Mouse (Mus musculus) hindbrain, embryonic 10.5 days (tissue): ENCODE data around the gene Ccl7. TPM values are rescaled to one million over a fixed set of nuclear protein-coding genes. Genes with fewer than 3 reads are reported as not detected.

Experiments
- DNase-seq: peaks from one replicate; pipeline ENCODE4 v3.0.0-alpha.2; 2017; ENCODE audit warnings: low spot score
- H3K27ac ChIP-seq: fragments of 300-500 bp; sonication (generic); 2 replicates; pipeline ENCODE4 v1.5.1; 2016; ENCODE audit warnings: mild to moderate bottlenecking, moderate library complexity
- H3K27me3 ChIP-seq: fragments of 300-500 bp; sonication (generic); 2 replicates; pipeline ENCODE4 v1.6.1; 2016; ENCODE audit warnings: mild to moderate bottlenecking; ENCODE audit not compliant: poor library complexity, insufficient read depth, severe bottlenecking
- H3K36me3 ChIP-seq: fragments of 300-500 bp; sonication (generic); 2 replicates; pipeline ENCODE4 v1.6.1; 2016; ENCODE audit warnings: mild to moderate bottlenecking, moderate library complexity
- H3K4me1 ChIP-seq: fragments of 300-500 bp; sonication (generic); replicated peaks from 2 replicates; pipeline ENCODE4 v1.6.1; 2016; ENCODE audit warnings: mild to moderate bottlenecking
- H3K4me3 ChIP-seq: fragments of 300-500 bp; sonication (generic); 2 replicates; pipeline ENCODE4 v1.5.1; 2016; ENCODE audit warnings: mild to moderate bottlenecking, moderate library complexity
- H3K9me3 ChIP-seq: fragments of 300-500 bp; sonication (generic); 2 replicates; pipeline ENCODE4 v1.6.1; 2016; ENCODE audit warnings: mild to moderate bottlenecking, moderate library complexity
- WGBS: fragments of 180-500 bp; shearing (Covaris S2); methylation state at CpG from one replicate; pipeline ENCODE4 v1.1.7; 2016; 5-methylcytosine and 5-hydroxymethylcytosine counted together
- polyA plus RNA-seq: library from polyadenylated mRNA; unstranded; fragments of >200 nt; fragmentation: Nextera tagmentation; extraction: Ambion mirVana; gene quantifications from 2 replicates; pipeline ENCODE4 v1.2.1, GENCODE M21; 2016

The Ccl7 gene
- polyA plus RNA-seq, 1 experiment from 2014 or later = not detected

DNA sequence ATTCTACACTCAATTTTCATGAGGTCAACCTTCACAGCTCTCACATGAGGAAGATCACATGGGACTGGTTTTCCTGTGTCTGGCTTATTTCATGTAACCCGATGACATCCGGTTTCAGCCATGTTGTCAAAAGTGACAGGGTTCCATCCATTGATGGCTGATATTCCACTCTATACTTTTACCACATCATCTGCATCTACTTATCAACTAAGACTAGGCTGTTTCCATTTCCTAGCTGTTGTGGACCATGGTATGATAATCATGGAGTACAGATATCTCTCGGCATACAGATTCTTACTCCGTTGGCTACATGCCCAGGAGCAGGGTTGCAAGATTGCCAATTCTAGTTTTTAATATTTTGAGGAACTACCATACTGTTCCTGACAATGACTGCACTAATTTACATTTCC lies 3.8 kb upstream of the Ccl7 start:
- H3K27me3 ChIP-seq = no peaks in the 10 kb centered on the region
- H3K27ac ChIP-seq = no peak overlapping the region
- H3K36me3 ChIP-seq = no peaks in the 10 kb centered on the region
- WGBS = 93% methylated on average over 4 of the region's 4 CpGs
- no peak overlapping the region for H3K4me3 ChIP-seq
- H3K4me1 ChIP-seq = no peaks in the 10 kb centered on the region
- H3K9me3 ChIP-seq = no peaks in the 10 kb centered on the region
- DNase-seq = no peak

DNA sequence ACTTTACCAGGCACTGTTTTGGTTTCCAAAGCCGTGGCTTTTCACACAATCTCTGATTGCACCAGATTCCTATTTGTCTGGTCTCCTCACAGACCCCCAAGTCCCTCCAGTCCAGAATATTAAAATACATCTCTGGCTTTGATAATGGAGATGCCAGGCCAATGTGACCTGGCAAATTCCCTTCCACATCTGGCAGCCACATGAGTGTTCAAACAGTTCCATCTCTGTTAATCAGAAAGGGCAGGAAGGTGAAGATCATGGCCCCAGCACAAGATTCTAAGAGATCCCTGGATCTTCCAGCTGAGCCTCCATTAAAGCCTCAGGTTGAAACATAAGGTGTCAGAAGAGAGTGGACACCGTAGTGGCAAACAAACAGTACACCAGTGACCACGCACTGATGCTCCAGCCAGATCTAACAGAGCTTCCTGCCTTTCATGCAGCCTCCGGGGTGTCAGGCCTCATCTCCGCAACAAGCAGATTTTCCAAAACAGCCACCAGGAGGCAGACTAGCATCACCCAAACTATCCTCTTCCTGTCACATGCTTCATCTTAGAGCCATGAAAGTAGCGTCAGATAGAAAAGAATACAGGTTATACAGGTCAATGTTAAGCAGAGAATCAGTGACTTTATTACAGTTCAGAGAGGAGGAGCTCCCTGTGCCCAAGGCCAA lies 2.4 kb downstream of the Ccl7 start:
- Histone ChIP-seq H3K9me3 (no peaks in the 10 kb centered on the region), H3K4me3 (no peak overlapping the region), H3K4me1 (no peaks in the 10 kb centered on the region), H3K27me3 (no peaks in the 10 kb centered on the region), H3K27ac (no peak overlapping the region), H3K36me3 (no peaks in the 10 kb centered on the region)
- WGBS = 44% methylated on average over 6 of the region's 6 CpGs
- peak; percentile 59 for DNase-seq

DNA sequence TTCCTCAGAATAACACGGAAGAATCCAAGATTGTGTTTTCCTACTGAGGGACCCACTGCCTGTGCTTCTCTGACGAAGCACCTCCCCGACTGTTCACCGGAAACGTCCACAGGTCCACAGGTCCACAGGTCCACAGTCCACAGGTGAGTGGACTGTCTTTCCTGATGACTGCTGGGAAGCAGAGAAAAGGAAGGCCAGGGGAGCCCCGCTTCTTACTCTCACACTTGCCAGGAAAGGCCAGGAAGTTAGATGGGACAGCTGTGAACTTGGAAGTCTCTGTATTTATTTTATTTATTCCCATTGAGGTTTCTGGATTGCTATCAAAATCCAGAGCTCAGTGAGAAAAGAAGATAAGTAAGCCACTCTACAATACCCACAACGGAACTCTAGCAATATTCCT lies 8.3 kb downstream of the Ccl7 start:
- Histone ChIP-seq H3K27ac (no peak overlapping the region), H3K4me1 (no peaks in the 10 kb centered on the region)
- 92% methylated on average over 7 of the region's 7 CpGs for WGBS

DNA sequence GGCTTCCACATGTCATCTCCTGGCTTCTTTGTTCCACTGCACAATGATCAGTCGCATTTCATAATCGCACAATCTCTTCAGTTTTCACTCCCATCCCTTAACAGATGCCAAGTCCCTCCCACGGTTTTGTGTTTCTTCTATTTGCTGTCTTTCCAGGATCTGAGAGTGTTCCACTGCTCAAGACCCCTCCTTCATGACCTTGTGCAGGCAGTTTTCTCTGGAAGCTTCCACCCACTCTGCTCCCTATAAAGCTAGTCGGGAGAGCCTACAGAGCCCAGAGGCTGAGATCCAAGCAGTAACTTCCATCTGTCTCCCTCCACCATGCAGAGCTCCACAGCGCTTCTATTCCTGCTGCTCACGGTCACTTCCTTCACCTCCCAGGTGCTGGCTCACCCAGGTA lies 12.1 kb downstream of the Ccl7 start, which contains the start of gene Ccl11:
Gene Ccl11, plus strand, starts transcription at position 178 of the 400 bp plus-strand sequence.
- no peaks in the 10 kb centered on the region for H3K4me1 ChIP-seq
- DNase-seq = no peak
- no peaks in the 10 kb centered on the region for H3K9me3 ChIP-seq
- WGBS = 85% methylated on average over 6 of the region's 6 CpGs
- H3K27me3 ChIP-seq = no peaks in the 10 kb centered on the region
- no peak within 1 kb of the TSS for H3K27ac ChIP-seq
- no peaks in the 10 kb centered on the region for H3K36me3 ChIP-seq
- H3K4me3 ChIP-seq = no peak within 1 kb of the TSS

More for the DNA sequence above, 8.3 kb downstream of the Ccl7 start:
- no peaks in the 10 kb centered on the region for H3K27me3 ChIP-seq
- no peaks in the 10 kb centered on the region for H3K36me3 ChIP-seq
- no peaks in the 10 kb centered on the region for H3K9me3 ChIP-seq
- no peak for DNase-seq
- no peak overlapping the region for H3K4me3 ChIP-seq

DNA sequence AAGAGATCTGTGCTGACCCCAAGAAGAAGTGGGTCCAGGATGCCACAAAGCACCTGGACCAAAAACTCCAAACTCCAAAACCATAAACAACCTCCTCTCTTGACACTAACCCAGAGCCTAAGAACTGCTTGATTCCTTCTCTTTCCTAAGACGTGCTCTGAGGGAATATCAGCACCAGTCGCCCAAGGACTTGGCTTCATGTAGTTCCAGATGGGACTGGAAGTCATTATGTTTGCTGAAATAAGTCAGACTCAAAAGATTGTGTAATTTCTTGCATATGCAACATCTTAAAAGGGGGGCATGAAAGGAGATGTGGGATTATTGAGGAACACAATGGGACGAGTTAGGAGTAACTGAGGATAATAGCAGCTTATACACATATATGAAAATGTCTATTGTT lies 16.7 kb downstream of the Ccl7 start:
- Histone ChIP-seq H3K27ac (no peak overlapping the region), H3K27me3 (no peaks in the 10 kb centered on the region), H3K4me3 (no peak overlapping the region), H3K36me3 (no peaks in the 10 kb centered on the region), H3K4me1 (no peaks in the 10 kb centered on the region), H3K9me3 (no peaks in the 10 kb centered on the region)
- 79% methylated on average over 3 of the region's 3 CpGs for WGBS
- no peak for DNase-seq

DNA sequence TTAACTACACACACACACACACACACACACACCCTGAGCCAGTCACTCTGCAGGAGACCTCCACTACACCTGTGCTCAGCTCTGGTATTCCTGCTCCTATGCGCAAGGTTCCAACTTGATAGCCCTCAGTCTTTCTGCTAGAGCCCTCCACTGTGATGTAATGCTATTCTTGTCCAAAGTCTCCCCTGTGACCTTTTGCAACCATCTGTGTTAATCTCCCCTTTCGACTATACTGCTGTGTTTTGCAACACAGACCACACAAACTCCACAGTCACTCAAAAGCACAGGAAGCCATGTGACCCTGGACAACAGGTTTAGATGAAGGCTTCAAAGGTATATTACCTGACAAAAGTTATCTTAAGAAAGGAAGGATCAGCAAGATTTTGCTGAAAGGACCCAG lies 17.9 kb downstream of the Ccl7 start:
- Histone ChIP-seq H3K4me1 (no peaks in the 10 kb centered on the region), H3K27me3 (no peaks in the 10 kb centered on the region), H3K36me3 (no peaks in the 10 kb centered on the region), H3K27ac (no peak overlapping the region), H3K4me3 (no peak overlapping the region), H3K9me3 (no peaks in the 10 kb centered on the region)
- 88% methylated on average over 2 of the region's 2 CpGs for WGBS
- no peak for DNase-seq

DNA sequence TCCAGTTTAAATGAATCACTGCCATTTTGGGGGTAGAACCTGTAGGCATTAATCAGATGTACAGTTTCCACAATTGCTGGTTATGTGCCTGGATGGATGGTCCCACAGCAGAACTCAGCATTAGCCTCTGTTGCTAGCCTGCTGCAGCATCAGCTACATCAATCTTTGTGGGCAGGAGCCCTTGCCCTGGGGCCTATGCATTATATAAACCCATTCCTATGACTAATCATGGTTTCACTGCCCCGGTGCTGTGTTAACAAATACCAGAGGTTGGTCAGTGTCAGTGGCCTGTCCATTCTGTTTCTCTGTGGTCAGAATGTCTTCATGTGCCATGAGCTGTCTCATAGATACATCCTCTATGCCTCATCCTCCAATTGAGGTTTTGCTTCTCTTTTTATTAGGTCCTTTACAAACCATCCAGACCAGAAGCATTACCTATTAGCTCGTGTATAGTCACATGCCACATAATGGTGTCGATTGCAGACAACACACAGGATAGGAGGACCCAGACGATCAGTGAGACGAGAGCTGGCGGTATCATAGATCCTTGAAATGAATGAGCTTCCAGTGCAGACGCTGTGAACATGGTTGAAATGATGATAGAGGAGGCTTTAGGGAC lies 21.6 kb downstream of the Ccl7 start:
- DNase-seq = no peak
- no peaks in the 10 kb centered on the region for H3K36me3 ChIP-seq
- no peak overlapping the region for H3K27ac ChIP-seq
- H3K4me1 ChIP-seq = no peaks in the 10 kb centered on the region
- no peaks in the 10 kb centered on the region for H3K27me3 ChIP-seq
- 90% methylated on average over 7 of the region's 7 CpGs for WGBS
- H3K9me3 ChIP-seq = no peaks in the 10 kb centered on the region
- no peak overlapping the region for H3K4me3 ChIP-seq

DNA sequence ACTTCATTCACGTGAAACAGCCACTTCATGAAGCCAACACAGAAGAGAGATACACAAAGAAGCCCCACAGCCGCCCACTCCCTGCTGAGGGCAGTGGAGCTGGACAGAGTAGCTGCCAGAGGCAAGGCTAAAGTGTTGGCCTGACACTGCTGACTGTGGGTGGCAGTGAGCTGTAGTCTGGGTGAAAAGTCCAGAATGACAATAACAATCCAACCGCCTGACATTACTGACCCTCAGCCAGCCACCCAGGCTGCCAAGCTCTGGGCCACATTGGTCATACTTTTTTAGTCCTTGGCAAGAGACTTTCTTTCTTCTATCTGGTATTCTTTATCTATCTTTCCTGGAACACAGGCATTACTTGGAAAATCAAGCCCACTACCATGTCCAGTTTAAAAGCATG lies 25.6 kb downstream of the Ccl7 start:
- H3K9me3 ChIP-seq = no peaks in the 10 kb centered on the region
- no peaks in the 10 kb centered on the region for H3K27me3 ChIP-seq
- H3K4me3 ChIP-seq = no peak overlapping the region
- no peak overlapping the region for H3K27ac ChIP-seq
- no peak for DNase-seq
- no peaks in the 10 kb centered on the region for H3K4me1 ChIP-seq
- WGBS = 72% methylated on average over 3 of the region's 3 CpGs
- no peaks in the 10 kb centered on the region for H3K36me3 ChIP-seq

DNA sequence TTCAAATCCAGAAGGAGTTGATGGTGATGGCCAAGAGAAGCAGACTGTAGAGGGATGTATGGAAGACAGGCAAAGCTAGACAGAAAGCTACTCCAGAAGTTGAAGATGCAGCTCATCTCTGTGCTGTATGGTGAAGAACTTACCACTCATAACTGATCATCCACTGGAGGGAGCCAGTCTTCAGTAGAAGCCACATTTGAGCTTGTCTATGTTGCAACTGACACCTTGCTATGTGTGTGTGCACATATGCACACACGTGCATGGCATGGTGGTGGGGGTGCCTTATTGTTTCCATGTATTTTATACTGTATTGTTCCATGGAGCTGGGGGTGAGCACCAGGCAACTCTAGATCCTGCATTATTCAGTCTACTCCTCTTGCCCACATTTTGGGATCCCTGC lies 26.9 kb downstream of the Ccl7 start:
- no peaks in the 10 kb centered on the region for H3K9me3 ChIP-seq
- H3K4me1 ChIP-seq = no peaks in the 10 kb centered on the region
- no peaks in the 10 kb centered on the region for H3K36me3 ChIP-seq
- DNase-seq = no peak
- 90% methylated on average over 1 of the region's 1 CpGs for WGBS
- no peak overlapping the region for H3K4me3 ChIP-seq
- no peak overlapping the region for H3K27ac ChIP-seq
- H3K27me3 ChIP-seq = no peaks in the 10 kb centered on the region

DNA sequence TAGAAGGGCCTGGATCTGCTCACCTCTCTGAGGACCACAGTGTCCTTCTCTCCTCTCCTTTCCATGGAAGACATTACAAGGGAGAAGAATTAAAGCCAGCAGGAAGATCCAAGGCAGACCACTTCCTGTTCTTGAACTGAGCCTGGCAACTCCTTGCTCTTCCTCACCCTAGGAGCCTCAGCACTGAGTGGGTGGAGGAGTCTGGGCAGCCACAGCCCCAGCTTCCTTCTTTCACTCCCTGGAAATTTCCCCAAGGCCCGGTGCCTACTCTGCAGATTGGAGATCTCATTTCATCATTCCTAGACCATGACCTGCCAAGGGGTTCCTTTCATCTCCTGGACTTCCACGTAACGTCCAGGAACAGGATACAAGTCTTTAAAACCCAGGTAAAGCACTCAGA lies 27.5 kb downstream of the Ccl7 start:
- H3K4me3 ChIP-seq = no peak overlapping the region
- no peak for DNase-seq
- no peak overlapping the region for H3K27ac ChIP-seq
- WGBS = 83% methylated on average over 3 of the region's 3 CpGs
- H3K36me3 ChIP-seq = no peaks in the 10 kb centered on the region
- no peaks in the 10 kb centered on the region for H3K4me1 ChIP-seq
- no peaks in the 10 kb centered on the region for H3K9me3 ChIP-seq
- H3K27me3 ChIP-seq = no peaks in the 10 kb centered on the region

DNA sequence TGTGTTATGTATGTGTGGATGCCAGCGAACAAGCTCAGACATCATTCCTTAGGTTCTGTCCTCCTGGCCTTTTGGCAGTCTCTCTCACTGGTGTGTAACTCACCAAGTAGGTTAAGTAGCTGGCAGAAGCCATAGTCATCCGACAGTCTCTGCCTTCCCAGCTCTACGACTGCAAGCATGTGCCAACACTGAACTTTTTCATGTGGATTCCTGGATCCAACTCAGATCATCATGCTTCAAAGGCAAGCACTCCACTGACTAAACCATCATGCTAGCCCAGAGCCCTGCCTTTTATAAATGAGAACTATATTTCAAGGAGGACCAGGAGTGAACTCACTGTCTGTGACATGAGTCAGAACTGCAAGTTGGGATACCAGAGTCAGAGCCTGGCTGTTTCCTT lies 28.2 kb downstream of the Ccl7 start:
- Histone ChIP-seq H3K27ac (no peak overlapping the region), H3K27me3 (no peaks in the 10 kb centered on the region), H3K4me1 (no peaks in the 10 kb centered on the region), H3K9me3 (no peaks in the 10 kb centered on the region), H3K4me3 (no peak overlapping the region), H3K36me3 (no peaks in the 10 kb centered on the region)
- no peak for DNase-seq
- 92% methylated on average over 3 of the region's 3 CpGs for WGBS

DNA sequence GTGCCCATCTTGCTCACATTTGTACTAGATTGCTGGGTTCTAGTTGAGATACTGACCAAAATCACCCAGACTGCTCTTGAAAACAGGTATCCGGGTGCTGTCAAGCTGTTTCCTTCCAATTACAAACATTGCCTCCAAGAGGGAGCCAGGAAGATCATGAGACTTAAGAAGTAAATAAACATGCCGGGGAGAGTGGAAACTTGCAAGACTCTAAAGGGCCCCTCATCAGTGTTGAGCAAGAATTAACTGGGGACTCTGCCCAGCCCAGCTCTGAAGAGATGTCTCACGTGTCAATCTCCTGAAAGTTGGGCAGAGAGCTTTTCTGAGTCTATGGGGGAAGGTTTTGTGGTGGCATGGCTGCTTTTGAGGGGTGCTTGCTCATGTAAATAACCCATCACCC lies 31.5 kb downstream of the Ccl7 start:
- Histone ChIP-seq H3K9me3 (no peaks in the 10 kb centered on the region), H3K36me3 (no peaks in the 10 kb centered on the region), H3K27me3 (no peaks in the 10 kb centered on the region), H3K4me1 (no peaks in the 10 kb centered on the region), H3K4me3 (no peak overlapping the region), H3K27ac (no peak overlapping the region)
- no peak for DNase-seq
- 77% methylated on average over 3 of the region's 3 CpGs for WGBS

DNA sequence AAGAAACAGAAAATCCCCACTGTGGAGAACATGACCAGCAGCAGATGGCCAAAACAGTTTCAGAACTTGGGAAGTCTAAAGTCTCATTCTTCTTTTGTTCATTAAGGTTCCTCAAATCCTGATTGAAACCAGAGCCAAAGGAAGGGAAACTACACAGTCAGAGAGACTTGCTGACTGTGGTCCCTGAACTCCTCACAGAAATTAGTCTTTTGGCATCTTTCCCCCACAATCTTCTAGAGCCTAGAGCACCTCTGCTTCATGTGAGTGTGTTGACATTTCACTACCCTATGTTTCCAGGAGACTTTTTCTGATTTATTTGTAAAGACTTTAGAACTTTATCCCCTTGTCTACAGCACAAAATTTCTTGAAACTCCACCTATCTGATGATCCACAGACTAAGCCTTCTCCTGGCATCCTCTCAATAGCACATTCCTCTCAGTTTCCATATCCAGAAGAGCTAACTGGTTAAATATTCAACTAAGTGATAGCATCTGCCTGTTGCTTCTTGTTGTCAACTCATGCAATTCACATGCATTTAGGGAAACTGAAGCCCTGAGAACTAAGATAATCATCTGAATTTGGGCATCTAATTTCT lies 32.7 kb downstream of the Ccl7 start:
- Histone ChIP-seq H3K4me1 (no peaks in the 10 kb centered on the region), H3K36me3 (no peaks in the 10 kb centered on the region), H3K27ac (no peak overlapping the region), H3K27me3 (no peaks in the 10 kb centered on the region), H3K4me3 (no peak overlapping the region), H3K9me3 (no peaks in the 10 kb centered on the region)
- DNase-seq = no peak
